Mouse (Mus musculus): ENCODE measurements at regions not wholly inside any gene's neighbourhood (a gene's known extent, or its start where the extent isn't known, plus 50 kb on each side); places are given as distances from the start of the nearest gene placed in this dataset.

DNA sequence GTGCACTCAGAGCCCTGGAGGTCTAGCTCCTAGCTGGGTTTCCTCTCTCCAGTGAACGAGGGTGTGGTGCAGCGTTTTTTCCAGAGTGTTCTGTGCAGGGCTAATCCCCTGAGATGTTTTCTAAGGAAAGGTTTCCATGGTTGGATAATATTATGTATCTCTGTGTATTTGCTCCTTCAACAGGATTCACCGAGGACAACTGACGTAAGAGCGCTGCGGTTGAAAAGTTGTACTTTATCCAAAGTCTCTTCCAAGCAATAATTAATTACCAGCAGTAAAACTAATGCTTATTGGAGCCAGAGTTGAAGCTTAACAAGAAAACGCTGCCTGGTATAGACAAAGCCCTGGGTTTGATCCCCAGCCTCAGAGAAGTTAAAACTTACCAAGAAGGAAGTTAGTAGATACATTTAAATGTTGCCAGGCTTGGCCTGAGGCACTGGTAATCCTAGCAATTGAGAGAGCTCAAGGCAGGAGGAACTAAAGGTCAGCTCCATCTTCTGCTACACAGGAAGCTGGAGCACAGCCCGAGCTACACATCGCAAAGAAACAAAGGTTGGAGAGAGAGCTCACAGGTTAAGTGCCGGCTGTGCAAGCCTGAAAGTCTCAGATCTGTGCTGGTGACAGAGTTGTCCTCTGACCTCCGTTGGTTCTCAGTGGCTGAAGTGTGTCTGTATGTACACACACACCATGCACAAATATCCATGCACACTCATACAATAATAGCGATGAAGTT, 51.2 kb upstream of the Rap1b start:
- ATAC-seq = no peak

DNA sequence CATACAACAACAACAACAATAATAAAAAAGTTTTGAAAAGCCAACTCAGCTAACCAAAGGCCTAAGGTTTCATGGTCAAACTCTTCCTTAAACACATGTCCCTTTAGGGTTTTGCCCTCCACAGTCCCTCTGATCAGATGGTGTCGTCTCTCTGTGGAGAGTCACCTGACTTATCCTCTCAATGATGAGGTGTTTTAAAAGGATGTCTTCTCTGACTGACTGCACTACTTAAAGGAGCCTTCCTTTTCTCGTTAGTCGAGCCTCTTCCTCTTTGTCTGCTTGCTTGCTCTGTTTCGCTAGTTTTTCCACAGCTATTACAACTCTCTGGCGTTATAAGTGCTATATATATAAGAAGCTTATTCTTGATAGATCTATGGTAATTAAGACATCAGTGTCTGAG, 51.9 kb upstream of the Rap1b start:
- no peak for ATAC-seq

DNA sequence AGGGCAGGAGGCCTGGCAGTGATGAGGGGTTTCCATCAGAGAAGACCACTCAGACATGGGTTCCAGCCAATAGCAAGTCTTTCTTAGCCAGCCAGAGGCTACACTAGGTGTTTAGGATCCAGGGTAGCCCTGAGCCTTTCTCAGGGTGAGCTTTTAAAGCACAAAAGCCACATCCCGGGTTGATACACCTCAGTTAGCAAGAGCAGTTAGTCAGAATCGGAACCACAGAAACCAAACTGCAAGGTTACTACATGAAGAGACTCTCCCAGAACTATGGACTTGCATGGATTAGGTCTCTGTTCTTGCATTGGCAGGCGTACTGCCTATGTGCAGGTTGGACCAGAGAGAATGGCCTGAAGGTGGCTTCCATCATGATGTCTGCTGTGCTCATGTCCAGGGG, 52.6 kb upstream of the Rap1b start:
- peak; percentile 45 for ATAC-seq

DNA sequence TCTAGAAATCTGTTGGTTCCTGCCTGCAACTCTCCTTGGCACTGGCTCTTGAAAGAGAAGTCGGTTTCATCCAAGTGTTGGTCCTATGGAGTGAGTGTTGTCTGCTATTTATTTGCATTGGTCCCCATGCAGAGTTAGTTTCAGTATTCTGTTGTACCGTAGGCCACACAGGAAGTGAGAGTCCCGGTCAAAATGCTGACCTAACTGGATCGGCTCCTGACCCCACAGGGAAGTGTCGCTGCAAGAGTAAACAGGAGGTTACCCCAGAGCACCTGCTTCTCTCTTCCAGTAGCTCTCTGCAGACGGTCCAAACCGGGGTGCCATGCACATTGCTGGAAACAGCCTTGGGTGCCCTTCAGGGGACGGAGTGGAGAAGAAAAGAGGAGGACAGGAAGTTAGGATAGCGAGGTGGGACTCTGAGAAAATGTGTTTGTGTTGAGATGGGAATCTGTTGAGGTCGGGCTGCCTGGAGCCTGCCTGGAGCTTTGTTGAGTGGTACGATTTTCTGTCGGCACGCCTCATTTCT, 53.6 kb upstream of the Rap1b start:
- ATAC-seq = no peak

DNA sequence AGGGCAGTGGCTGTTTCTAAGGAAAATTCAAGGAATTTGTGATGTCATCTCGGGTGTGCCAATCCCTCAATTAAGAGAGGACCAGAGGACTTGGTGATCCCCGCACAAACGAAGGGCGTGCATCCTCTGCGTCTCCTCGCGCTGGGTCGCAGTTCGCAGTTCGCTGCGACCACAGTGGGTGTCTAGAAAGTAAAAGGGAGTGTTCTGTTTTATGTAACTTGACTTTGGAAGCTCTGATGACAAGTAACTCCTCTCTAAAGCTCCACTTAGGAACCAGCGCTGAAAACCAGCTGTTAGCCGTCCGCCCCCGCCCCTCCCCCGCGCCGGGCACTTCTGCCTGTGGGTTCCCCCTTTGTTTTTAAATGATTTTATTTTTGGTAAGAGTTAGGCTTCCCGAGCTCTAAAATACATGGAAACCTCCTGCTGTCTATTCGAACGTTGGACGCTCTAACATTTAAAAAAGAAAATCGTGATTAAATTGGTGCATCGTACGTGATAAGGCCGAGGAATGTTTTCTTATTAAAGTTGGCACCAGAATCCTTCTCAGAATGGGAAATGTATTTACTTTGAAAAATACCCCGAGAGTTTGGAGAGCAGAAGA, 59.9 kb upstream of the Rap1b start:
- no peak for ATAC-seq

DNA sequence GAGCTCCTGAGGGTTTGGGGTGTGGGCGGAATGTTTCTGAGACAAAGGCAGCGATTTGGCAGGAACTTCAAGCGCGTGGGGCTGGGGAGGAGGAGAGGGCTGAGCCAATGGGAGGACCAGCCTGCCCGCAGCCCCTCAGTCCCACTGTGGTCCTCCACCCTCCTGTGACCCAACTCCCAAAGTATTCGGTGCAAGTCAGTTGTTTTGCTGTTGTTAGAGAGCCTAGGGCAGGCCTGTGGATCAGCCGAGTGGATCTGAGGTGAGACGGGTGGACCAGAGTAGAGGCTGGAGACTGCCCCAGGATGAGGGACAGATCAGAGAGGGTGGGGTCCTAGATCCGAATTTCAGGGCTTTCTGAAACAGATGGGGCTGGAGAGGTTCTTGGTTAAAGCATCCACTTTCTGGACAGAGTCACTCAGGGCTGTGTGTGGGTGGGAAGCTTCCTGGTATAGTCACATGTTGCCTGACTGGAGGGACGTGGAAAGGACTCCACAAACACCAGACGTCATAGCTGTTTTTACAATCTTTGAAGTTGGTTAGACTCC, 60.5 kb upstream of the Rap1b start:
- peak; percentile 74 for ATAC-seq

DNA sequence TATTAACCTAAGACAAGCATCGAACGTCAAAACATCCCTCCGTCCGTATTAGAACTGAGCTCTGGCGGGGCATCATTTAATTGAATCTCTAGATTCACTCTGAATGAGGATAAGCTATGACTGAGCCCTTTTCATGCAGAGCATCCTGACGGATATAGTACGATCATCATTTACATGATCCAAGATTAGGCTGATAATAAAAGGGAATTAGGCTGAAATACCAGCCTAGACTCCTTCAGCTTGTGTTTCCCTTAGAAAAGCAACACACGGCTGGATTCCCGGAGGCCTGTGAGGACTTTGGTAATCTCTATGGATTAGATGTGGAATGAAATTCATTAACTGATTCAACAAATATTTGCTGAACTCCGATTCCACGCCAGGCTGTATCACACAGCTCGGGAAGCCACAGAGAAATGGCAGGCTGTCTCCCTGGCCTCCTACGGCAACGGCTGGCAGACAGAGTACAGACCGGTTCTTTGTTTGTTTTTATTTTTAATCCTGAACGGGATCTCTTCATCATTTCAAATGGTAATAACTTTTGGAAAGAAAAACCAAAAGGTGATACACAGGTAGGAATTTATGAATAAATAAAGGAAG, 62.3 kb upstream of the Rap1b start:
- no peak for ATAC-seq

DNA sequence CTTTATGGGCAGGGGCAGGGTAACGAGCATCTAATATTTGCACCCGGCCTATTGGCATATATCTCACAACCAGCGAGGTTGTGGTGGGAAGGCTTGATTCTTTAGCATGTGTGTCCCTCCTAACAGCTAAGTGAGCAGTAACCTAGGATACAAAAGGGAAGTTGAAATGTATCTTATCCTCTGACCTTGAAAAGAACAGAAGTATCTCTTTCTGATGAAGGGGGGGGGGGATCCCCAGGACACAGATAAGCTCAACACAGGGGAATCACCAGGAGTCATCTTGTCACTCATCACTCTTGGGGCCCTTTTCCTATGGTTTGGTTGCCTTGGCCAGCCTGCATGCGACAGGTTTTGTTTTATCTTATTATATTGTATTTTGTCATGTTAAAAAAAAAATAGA, 63.3 kb upstream of the Rap1b start:
- peak; percentile 8 for ATAC-seq

DNA sequence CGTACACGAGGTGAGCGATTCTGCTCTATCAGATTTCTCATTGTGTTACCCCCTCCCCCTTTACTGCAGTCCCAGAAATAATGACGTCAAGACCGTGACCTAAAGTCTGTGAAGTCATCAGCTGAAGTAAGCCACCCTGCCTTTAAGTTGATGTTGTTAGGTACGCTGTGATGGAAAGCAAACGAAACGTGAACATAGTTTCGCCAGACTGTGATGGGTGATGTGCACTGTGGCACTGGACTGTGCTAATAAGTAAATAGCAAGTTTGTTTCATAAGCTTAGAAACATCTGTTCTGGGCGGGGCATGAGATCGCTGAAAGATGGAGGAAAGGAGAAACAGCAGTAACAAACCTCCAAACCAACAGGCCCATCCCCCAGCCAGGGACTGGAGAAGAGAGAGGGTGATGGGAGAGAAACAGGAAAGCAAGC, 64.0 kb upstream of the Rap1b start:
- ATAC-seq = peak; percentile 21

DNA sequence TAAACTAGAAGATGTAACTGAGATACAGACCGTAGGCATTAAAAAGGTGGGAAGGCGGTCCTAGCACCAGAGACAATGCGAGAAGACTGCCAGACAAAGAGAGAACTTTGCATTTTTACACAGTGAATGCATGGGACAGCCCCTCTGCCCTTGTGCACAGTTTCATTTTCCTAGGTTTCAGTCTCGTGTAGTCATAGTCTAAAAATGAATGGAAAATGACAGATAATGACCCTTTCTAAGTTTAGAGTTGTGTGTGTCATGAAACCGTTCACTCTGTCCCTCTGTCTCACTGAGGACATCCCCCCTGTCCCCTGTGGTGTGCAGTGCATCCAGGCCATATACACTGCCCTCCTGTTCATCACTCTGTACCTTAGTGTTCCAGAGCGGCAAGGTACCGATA, 64.6 kb upstream of the Rap1b start:
- ATAC-seq = peak; percentile 78

DNA sequence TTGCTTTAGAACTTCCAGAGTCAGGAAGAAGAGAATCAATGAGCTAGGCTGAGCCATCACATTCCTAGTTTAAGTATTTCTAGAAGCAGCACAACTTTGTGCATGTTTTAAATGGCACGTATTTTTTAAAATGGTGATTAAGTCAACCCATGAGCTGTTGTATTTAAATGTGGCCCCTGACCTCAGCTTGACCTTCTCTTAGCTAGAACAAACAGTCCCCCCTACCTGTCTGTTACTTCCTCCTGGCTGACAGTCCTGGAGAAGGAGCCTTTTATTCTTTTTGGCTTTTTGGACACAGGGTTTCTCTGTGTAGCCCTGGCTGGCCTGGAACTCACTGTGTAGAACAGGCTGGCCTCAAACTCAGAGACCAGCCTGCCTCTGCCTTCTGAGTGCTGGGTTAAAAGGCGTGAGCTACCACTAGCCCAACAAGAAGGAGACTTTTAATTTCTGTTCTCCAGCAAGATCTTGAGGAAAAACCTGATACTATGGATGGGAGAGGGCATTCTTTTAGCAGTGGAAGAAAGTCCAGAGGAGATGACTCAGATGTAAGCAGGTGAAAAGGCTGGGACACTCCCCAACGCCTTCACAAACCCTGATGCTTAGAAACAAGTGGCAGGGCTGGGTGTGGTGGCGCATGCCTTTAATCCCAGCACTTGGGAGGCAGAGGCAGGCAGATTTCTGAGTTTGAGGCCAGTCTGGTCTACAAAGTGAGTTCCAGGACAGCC, 69.3 kb upstream of the Rap1b start:
- ATAC-seq = no peak

DNA sequence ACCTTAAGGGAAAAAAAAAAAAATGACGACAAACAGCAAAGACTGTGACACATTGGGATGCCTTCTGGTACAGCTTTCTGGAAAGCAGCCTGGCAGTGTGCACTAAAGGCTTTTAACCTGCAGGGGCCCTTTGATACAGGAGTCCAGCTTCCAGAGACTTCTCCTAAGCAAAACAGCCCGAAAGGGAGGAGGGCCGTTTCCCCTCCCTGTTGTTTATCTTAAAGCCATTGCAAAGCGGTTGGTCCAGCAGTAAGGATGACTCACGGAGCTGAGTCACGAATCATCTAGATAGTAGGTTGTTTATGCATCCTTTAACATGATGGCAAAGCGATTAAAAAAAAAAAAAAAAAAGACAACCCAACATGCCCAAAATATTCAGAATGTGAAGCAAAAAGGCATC, 70.4 kb upstream of the Rap1b start:
- ATAC-seq = no peak

DNA sequence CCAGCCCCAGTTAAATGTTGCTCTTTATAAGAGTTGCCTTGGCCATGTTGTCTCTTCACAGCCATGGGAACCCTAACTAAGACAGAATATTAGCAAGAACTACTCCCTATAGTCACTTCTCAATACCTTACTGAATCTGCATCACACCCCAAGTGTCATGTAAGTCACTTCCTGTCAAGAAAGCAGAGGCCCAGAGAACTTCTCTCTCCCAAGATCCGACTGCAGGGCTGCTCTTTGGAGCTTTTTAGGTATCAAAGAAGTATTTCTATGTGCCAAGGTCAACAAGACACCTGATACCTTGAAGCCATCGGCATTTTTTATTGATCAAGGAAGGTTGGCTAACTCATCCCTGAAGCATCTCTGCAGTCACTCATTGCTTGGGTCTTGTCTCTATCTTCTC, 72.0 kb upstream of the Rap1b start:
- ATAC-seq = peak; percentile 60

DNA sequence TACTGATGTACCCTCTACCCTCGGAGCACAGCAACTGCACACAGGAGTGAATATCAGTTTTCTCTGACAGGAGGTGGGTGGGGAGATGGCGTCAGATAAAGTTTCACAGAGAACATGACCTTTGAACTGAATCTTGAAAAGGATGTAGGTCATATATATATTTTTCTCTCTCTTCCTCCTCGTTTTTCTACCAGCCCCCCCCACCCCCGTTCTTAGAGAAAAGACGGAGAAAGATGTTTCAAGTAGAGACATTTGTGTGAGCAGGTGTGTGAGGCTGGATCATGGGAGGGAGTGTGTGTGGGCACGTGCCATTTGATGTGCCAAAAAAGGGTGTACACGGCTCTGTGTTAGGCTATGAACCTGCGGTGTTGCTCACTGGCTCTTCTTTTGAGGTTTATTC, 72.8 kb upstream of the Rap1b start:
- peak; percentile 86 for ATAC-seq

DNA sequence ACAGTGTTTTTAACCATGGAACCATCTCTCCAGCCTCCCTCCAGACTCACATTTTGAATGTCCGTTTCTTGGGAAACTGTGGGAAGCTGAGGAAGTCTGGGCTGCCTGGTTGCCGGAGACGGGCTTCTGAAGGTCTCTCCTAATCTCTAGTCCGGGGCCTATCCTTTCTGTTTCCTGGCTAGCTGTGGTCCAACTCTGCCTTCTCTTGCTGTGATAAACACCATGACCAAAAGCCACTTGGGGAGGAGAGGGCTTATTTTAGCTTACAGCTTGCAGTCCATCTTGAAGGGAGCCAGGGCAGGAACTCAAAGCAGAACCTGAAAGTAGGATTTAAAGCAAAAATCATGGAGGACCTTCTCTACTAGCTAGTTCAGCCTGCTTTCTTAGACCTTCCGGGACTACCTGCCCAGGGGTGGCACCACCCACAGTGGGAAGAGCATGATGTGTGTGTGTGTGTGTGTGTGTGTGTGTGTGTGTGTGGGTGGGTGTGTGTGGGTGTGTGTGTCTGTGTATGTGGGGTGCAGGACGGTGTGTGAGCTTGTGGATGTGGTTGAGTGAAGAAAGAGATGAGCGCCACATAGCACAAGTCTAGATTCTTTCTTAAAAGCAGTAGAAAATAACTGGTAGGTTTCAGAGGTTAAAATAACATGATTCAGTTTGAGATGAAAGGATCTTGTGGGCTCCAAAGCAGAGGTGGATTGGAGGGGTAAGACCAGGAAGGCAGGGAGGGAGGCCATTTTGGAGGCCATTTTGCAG, 73.5 kb upstream of the Rap1b start:
- ATAC-seq = peak; percentile 9

DNA sequence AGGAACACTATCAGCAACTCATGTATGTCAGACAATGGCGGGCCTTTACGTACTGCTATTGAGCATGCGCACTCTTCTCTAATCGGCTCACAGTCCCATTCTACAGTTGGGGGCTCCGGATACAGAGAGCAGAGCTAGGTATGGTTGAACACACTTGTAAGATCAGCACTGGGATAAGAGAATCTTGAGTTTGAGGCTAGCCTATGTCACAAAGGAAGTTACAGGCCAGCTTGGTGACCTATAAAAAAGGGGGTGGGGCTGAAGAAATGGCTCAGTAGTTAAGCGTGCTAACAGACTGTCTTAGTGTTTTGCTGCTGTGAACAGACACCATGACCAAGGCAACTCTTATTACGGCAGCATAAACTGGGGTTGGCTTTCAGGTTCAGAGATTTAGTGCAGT, 79.4 kb upstream of the Rap1b start:
- ATAC-seq = peak; percentile 11

DNA sequence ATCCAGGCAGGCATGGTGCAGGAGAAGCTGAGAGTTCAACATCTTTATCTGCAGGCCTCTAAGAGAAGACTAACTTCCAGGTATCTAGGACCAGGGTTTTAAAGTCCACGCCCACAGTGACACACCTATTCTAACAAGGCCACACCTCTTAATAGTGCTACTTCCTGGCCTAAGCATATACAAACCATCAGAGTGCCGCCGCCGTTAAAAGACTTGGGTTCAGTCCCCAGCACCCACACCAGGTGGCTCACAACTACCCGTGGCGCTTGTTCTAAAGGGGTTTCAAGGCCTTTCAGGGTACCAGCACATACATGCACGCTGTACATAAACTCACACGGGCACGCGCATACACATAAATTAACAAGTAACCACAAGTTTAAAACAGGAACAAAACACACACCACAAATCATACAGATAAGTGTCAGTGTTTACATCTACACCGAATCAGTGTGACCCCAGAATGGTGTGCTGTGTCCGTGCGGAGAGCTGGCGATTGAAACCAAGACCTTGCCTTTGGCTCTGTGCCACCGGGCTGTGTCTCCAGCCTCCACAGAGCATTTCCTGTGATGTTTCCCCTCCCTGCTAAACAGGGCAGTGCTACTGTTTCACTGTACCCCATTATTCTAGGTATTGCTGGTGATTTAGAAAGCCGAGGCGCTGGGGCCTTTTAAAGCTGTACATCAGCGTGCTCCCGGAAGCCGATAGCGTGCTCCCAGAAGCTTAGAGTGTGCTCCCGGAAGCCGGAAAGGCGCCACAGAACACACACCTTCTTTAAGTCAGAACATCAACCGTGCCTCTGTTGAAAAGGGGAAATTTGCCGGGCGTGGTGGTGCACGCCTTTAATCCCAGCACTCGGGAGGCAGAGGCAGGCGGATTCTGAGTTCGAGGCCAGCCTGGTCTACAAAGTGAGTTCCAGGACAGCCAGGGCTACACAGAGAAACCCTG, 80.0 kb upstream of the Rap1b start:
- ATAC-seq = peak; percentile 87

DNA sequence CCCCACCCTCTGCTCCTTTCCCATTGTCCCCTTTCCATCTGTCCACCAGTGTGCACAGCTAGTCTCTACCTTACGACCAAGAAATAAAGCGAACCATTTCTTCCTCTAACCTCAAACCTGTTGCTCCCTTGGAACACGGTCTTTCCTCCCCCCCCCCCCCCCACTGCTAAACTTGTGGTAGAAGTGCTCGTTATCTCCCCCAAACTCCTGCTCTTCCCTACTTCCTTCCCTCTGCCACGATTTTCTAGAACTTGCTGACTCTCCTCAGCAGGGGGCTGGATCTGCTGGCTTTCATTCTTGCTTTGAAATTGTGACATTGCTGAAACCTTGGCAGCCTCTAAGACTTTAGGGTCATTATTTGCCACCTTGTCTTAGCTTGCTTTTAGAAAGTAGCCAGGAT, 83.2 kb upstream of the Rap1b start:
- ATAC-seq = no peak

DNA sequence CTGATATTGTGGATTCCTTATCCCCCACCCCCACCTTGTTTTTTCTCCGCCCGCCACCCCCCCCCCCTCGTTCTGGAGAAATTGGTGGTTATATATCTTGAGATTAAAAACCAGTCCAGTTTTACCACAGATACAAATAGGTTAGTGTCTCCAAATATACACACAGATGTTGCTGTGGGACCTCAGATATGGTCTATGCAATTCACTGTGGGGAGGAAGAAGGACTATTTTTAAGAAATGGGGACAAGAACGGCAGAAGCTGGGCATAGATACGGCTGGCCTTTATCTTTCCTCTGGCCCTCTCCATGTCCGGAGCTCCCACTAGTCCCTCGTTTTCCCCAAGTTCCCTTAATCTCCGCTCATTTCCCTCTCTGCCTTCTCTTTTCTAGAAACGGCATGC, 89.0 kb upstream of the Rap1b start:
- no peak for ATAC-seq

DNA sequence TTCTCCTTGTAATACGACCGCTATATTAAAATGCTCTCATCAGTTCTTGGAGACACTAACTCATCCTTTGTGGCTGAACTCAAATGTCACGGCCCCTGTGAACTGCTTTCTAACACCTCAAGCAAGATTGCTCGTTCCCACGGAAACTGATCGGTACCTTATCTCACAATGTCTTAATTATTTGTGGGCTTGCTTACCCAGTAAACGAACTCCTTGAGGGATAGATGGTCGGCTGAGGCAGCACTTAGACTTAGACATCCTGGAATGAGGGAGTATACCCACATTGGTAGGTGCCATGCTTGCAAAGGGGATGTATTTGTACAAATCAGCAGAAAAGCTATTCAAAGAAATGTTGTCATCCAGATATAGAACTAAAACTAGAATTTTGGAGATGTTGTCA, 92.9 kb upstream of the Rap1b start:
- ATAC-seq = peak; percentile 55

Data from inflammation-experienced regulatory T-cells, adult 6 months (primary cell).